In genomic region chr19:16858646-16859045, GRCm38 (mm10) we compare ENCODE assay signal across 23 mouse cellular contexts. TPM values are rescaled to one million over a fixed set of nuclear protein-coding genes. Genes with fewer than 3 reads are reported as not detected.
DNase-seq lines count a peak whose midpoint lies in the region; ATAC-seq and TF ChIP-seq lines count a peak whose summit lies in the region.
"Had no signal": no experiment of that assay in that cellular context is flagged by ENCODE, and none has a peak within 500 bp of the region (broad histone marks: within the 10 kb centered on the region; RNA-seq: fewer than 3 reads in every experiment).

No protein-coding gene starts in this region.

- peak; percentile 30 for DNase-seq in heart, adult 11 months
- peak; percentile 26 for DNase-seq in brain, embryonic 14.5 days (ENCODE audit: low read depth)
- no peak for DNase-seq in left cerebral cortex, postnatal 10 days (ENCODE audit: extremely low spot score in 1 of 2, low spot score in 2 of 2)
- DNase-seq: adrenal gland, adult 2 months; adrenal gland, postnatal 10 days; adrenal gland, postnatal 25 days; cerebellum, adult 11-12 months; cerebellum, adult 2 months; cerebellum, adult 9-10 months; cerebellum, postnatal 10 days; cerebellum, postnatal 25 days had no signal

- no peak for TF ChIP-seq POLR2A in brain, embryonic 14.5 days (IDR thresholded peaks at IDR 0.05; ENCODE audit: borderline replicate concordance, extremely low read depth, insufficient read depth, insufficient read length, poor library complexity, severe bottlenecking)

- H3K27me3 ChIP-seq in forebrain, embryonic 16.5 days (replicated peaks; ENCODE audit: control insufficient read depth, insufficient read depth, low read length), result no peaks in the 10 kb centered on the region
- H3K27me3 ChIP-seq in forebrain, embryonic 15.5 days, result no peaks in the 10 kb centered on the region
- peaks cover 7% of the 10 kb centered on the region; the same call in 1 of the 2 replicates for H3K27me3 ChIP-seq in heart, embryonic 11.5 days (ENCODE audit: control insufficient read depth, insufficient read depth, low read length)

- intact Hi-C loops in left cerebral cortex, postnatal 10 days (cut with DNase I), result no loop called here

- H3K9ac ChIP-seq in forebrain, embryonic 16.5 days (replicated peaks; ENCODE audit: low read depth, low read length), result no peak overlapping the region
- H3K9ac ChIP-seq in forebrain, embryonic 15.5 days (replicated peaks), result no peak overlapping the region
- H3K9ac ChIP-seq in heart, embryonic 11.5 days (ENCODE audit: low read depth, low read length), result no peak overlapping the region
- H3K9ac ChIP-seq: embryonic facial prominence, embryonic 13.5 days; forebrain, embryonic 12.5 days had no signal

- H3K4me3 ChIP-seq in forebrain, embryonic 16.5 days (replicated peaks; ENCODE audit: low read length), result no peak overlapping the region
- H3K4me3 ChIP-seq in forebrain, embryonic 15.5 days, result no peak overlapping the region
- no peak overlapping the region for H3K4me3 ChIP-seq in heart, embryonic 11.5 days (ENCODE audit: low read depth, low read length)
- H3K4me3 ChIP-seq: embryonic facial prominence, embryonic 13.5 days; forebrain, embryonic 12.5 days had no signal

- no peaks in the 10 kb centered on the region for H3K36me3 ChIP-seq in forebrain, embryonic 16.5 days (ENCODE audit: control insufficient read depth, insufficient read depth)
- no peaks in the 10 kb centered on the region for H3K36me3 ChIP-seq in forebrain, embryonic 15.5 days
- H3K36me3 ChIP-seq in heart, embryonic 11.5 days (ENCODE audit: control insufficient read depth, insufficient read depth, low read length), result no peaks in the 10 kb centered on the region
- H3K36me3 ChIP-seq: embryonic facial prominence, embryonic 13.5 days; forebrain, embryonic 12.5 days had no signal

- H3K4me2 ChIP-seq in forebrain, embryonic 16.5 days (ENCODE audit: low read length), result no peak overlapping the region
- H3K4me2 ChIP-seq in forebrain, embryonic 15.5 days (replicated peaks), result no peak overlapping the region
- H3K4me2 ChIP-seq in heart, embryonic 11.5 days, result no peak overlapping the region
- H3K4me2 ChIP-seq: embryonic facial prominence, embryonic 13.5 days; forebrain, embryonic 12.5 days had no signal

- TF ChIP-seq CTCF in brain, embryonic 14.5 days (IDR thresholded peaks at IDR 0.05; ENCODE audit: borderline replicate concordance, extremely low read depth, insufficient read depth, insufficient read length), result no peak

- H3K4me1 ChIP-seq in forebrain, embryonic 16.5 days (replicated peaks; ENCODE audit: control insufficient read depth, insufficient read depth, low read length), result no peaks in the 10 kb centered on the region
- H3K4me1 ChIP-seq in forebrain, embryonic 15.5 days, result no peaks in the 10 kb centered on the region
- H3K4me1 ChIP-seq in heart, embryonic 11.5 days (ENCODE audit: control insufficient read depth, insufficient read depth, low read length), result no peaks in the 10 kb centered on the region
- H3K4me1 ChIP-seq: embryonic facial prominence, embryonic 13.5 days; forebrain, embryonic 12.5 days had no signal

- H3K27ac ChIP-seq in forebrain, embryonic 16.5 days (ENCODE audit: low read length), result no peak overlapping the region
- no peak overlapping the region for H3K27ac ChIP-seq in forebrain, embryonic 15.5 days (replicated peaks)
- no peak overlapping the region for H3K27ac ChIP-seq in heart, embryonic 11.5 days (ENCODE audit: low read depth, low read length)
- H3K27ac ChIP-seq: embryonic facial prominence, embryonic 13.5 days; forebrain, embryonic 12.5 days had no signal

- H3K9me3 ChIP-seq in forebrain, embryonic 16.5 days (ENCODE audit: control insufficient read depth, low read length), result no peaks in the 10 kb centered on the region
- H3K9me3 ChIP-seq in forebrain, embryonic 15.5 days, result no peaks in the 10 kb centered on the region
- H3K9me3 ChIP-seq in heart, embryonic 11.5 days (replicated peaks; ENCODE audit: control insufficient read depth, low read length), result no peaks in the 10 kb centered on the region
- H3K9me3 ChIP-seq: embryonic facial prominence, embryonic 13.5 days; forebrain, embryonic 12.5 days had no signal

- 0 out of 2 replicates have a peak, but pooled peaks have one; percentile 38 for ATAC-seq in forebrain, embryonic 16.5 days
- ATAC-seq in forebrain, embryonic 15.5 days (replicated peaks), result no peak
- ATAC-seq in heart, embryonic 11.5 days (replicated peaks; ENCODE audit: insufficient number of reproducible peaks, low FRiP score, low TSS enrichment), result no peak
- ATAC-seq: forebrain, embryonic 14.5 days had no signal

- WGBS in forebrain, embryonic 16.5 days, result 45% methylated on average over 4 of the region's 4 CpGs
- 41% methylated on average over 4 of the region's 4 CpGs for WGBS in forebrain, embryonic 15.5 days
- 38% methylated on average over 4 of the region's 4 CpGs for WGBS in heart, embryonic 11.5 days (ENCODE audit: insufficient replicate concordance)

RNA-seq across cellular contexts. Expression of gene Foxb2, which starts 15.0 kb away (rescaled TPM):
- polyA plus RNA-seq in forebrain, embryonic 16.5 days (2015; fragmentation: Nextera tagmentation; extraction: Ambion mirVana), result 0.32 TPM in 1 of 2 replicates, not detected in the other
- 0.11 TPM in 1 of 2 replicates, not detected in the other for polyA plus RNA-seq in forebrain, embryonic 15.5 days (2015; fragmentation: Nextera tagmentation; extraction: Ambion mirVana)
- polyA plus RNA-seq in heart, embryonic 11.5 days (2014; fragmentation: Nextera tagmentation; extraction: Ambion mirVana), result not detected in 2 replicates
- polyA plus RNA-seq in brain, embryonic 14.5 days (2012; rRNA removed), result 0.54 and 2.1 TPM in 2 replicates
- not detected for total RNA-seq in left cerebral cortex, postnatal 10 days (2021)
- total RNA-seq: adrenal gland, adult 2 months; adrenal gland, postnatal 10 days; adrenal gland, postnatal 25 days; adrenal gland, postnatal 4 days; ES-E14; MEL had no signal
- polyA plus RNA-seq: adrenal gland, adult 2 months; C2C12; cortical plate, adult 2 months; embryonic facial prominence, embryonic 11.5 days; embryonic facial prominence, embryonic 13.5 days had no signal

Comparison
In these comparisons a context has a peak if more than half of its experiments do, and no peak if none do; other contexts are left out.
1. DNase-seq: peak in heart, adult 11 months (single experiment) and brain, embryonic 14.5 days (single experiment); none in left cerebral cortex, postnatal 10 days (0 of 2).